Mouse (Mus musculus) c-Kit-positive CD71-positive TER-119-negative erythroid progenitor cells, embryonic 14.5 days (primary cell): ENCODE data around the gene Afap1.

Source experiments
- DNase-seq: peaks from one replicate; pipeline ENCODE4 v3.0.0-alpha.2; 2013; ENCODE audit warnings: low read depth

The Afap1 gene

GRCm38 (mm10) chr5:35933059-35933458 is 39.9 kb downstream of the Afap1 start:
- no peak for DNase-seq

GRCm38 (mm10) chr5:35935939-35936338 is 42.8 kb downstream of the Afap1 start:
- no peak for DNase-seq

DNA sequence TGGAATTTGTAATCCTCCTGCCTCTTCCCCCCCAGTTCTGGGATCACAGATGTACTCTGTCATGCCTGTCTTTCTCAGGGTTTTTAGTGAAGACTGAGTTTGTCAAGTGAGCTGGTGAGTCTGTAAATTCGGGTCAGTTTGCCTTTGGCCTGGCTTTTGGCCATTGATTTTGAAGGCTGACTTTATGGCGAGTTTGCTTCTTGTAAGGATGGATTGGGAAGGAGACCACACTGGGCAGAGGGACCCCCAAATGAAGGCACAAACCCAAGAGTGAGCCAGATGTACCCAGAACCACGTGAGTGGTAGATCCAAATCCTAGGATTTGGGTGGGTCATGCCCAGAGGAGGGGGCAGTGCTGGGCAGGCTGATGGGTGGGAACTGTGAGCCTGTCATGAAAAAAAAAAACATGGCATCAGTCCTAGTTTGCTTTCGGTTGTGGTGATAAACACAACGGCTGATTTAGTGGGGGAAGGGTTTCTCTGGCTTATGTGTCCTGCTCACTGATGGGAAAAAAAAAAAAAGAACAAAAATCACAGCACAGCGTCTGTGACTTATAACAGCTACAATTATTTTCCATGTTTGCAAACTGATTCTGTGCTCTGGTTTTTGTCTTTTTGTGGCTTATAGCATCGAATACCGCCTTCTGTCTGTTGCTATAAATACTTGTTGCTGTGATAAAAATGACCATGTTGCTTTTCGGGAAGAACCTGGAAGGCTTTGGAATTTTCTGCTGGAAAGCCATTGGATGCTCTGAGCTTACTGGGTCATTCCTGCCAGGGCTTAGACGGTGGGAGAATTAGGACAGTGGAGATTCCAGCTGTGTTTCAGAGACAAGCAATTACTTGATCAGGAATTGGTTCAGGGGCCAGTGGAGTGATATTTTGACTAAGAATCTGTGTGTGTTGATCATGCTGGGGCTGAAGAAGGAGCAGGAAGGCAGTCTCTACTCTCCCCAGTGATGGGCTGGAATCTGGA is 45.4 kb downstream of the Afap1 start:
- DNase-seq, result no peak

DNA sequence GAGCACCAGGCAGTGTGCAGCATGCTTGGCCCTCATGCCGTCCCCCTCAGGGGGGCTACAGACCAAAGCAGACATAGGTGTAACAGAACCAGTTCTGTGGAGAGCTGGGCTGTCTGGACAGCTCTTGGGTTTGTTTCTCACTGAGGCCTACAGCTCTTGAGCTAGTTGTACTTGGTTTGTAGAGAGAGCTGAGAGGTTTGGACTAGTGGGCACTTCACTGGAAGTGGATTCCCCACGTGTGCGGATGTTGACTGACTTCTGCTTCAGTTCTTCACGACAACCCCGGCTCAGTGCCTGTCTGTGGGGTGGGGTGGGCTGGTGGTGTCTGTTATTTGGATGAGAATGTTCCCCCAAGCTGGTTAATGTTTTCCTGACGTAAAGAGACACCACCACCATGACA is 46.8 kb downstream of the Afap1 start:
- DNase-seq, result no peak

- no peak for DNase-seq
These were observed 50.4 kb downstream of the Afap1 start for GRCm38 (mm10) chr5:35943541-35943940.

DNA sequence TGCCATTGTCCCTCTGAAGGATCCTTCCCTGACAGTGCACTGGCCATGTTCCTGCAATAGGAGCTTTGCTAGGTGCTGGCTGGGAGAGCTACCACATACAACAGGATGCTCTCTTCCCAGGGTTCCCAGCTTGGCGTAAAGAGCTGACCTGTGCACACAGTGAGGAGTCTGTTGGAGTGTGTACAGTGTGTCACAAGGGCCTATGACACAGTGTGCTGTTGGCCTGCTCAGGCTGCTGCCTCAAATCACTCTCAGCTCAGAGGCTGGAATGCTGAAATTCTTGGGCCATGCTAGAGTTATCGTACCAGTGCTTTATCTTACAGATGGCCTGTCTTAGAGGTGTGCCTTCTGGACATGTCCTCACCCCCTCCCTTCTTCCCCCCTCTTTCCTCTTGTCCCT is 53.7 kb downstream of the Afap1 start:
- DNase-seq, result no peak

- DNase-seq, result no peak
These were observed 54.3 kb downstream of the Afap1 start for GRCm38 (mm10) chr5:35947427-35947826.

GRCm38 (mm10) chr5:35948225-35948975 is 55.3 kb downstream of the Afap1 start:
- DNase-seq, result no peak

GRCm38 (mm10) chr5:35949061-35949460 is 55.9 kb downstream of the Afap1 start:
- DNase-seq, result no peak

DNA sequence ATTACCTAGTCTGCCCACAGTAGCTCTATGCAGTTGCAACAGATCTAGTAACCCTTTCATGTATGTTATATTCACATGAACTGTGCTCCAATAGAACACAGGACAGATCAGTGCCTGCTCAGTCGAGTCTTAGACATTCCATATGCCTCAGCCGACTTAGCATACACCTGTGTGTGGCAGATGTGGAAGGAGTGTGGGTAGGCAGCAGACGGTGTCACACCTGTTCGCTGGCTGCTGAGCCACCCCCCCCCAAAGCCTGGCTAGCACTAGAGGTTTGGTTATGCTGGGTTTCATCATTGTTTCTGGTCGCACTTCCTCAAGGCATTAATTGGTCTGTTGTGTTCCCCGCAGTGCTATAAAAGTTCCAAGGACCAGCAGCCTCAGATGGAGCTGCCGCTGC is 57.4 kb downstream of the Afap1 start:
- DNase-seq, result no peak

DNA sequence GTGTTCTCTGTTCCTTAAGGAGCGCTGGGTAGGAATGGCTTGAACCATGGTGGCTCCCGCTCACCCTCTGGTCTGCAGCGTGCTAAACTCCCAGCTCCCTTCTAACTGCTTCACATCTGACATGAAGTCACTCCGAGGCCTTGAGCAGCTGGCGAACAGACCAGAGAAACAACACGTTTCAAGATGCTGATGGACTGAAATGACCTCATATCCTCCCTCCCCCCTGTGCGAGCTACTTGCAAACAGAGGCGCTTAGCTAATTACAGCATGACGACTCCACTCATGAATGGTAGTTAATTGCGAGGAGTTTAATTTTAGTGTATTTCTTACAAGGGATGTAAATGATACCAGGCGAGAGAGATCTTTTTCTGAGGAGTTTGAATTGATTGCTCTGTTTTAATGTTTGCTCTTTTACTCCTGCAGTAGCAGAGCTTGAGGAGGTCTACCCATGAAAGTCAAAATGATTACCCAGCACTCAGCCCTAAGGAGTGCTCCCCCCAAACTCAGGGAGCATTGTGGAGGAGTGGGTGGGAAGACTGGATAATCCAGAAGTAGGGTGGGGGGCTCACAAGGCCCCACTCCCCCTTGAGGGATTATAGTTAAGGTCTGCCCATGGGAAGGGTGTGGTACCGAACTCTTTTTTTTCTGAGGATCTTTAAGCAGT is 61.1 kb downstream of the Afap1 start:
- no peak for DNase-seq

DNA sequence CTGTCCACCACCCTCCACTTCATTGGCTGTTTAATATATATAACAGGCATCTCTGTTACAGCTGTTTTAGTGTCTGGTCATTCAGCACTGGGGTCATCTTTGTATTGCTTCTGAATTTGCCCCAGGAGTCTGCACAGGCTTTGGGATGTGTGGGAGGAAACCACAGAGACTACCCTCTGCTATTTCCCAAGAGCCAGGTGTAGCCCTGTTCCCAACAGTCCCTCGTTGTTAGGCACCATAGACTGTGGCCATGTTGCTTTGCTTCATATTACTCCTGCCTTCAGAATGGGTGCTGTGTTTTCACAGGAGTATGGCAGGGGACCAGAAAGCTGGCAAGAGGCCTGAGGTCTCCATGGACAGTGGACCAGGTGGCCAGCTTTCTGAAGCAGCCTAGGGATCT is 63.1 kb downstream of the Afap1 start:
- DNase-seq, result no peak

DNA sequence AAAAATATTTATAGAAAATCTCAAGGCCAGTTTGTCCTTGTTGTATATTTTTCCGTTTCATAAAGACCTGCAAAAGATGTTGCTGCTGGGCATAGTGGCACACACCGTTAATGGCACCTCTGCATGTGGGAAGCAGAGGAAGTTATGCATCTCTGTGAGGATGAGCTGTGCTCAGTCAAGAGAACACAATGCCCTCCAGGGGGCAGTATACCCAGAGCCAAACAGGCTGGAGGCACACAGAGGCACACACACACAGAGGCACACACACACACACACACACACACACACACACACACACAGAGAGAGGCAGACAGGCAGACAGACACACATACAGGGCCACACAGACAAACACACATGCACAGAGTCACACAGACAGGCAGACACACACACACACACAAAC is 65.6 kb downstream of the Afap1 start:
- no peak for DNase-seq

- DNase-seq, result no peak
These were observed 67.0 kb downstream of the Afap1 start for GRCm38 (mm10) chr5:35960168-35960567.

GRCm38 (mm10) chr5:35961271-35961670 is 68.2 kb downstream of the Afap1 start:
- no peak for DNase-seq

GRCm38 (mm10) chr5:35963635-35964034 is 70.5 kb downstream of the Afap1 start:
- DNase-seq, result no peak

- no peak for DNase-seq
These were observed 71.9 kb downstream of the Afap1 start for GRCm38 (mm10) chr5:35965036-35965435.

DNA sequence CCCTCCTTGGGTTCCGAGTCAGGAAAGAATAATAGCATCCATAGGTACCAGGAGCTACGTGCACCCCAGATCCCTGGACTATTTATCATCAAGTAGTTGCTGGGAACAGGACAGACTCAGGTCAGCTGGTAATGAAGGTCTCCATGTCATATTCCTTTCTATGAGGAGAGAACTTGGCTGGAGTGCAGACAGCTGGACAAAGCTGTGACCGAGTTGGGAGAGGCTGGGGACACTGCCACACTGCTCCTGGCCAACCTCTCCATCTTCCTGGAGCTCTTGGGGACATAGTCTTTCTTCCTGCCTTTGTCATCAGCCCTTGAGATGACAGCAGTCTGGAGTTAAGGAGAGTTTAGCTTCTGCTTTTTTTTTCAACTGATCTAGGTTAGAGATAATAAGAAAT is 76.7 kb downstream of the Afap1 start:
- no peak for DNase-seq

- no peak for DNase-seq
These were observed 77.4 kb downstream of the Afap1 start for GRCm38 (mm10) chr5:35970380-35971105.

GRCm38 (mm10) chr5:35971841-35972578 is 78.9 kb downstream of the Afap1 start:
- DNase-seq, result peak; percentile 38

GRCm38 (mm10) chr5:35972739-35973138 is 79.6 kb downstream of the Afap1 start:
- no peak for DNase-seq
